Mouse (Mus musculus): Measurements from ENCODE around the gene Rilp. TPM values are rescaled to one million over a fixed set of nuclear protein-coding genes. Genes with fewer than 3 reads are reported as not detected.
A peak's percentile ranks its signal among the peaks of the same experiment; 100 is the strongest.

Gene Rilp
- total RNA-seq (2021): 10 to 100 TPM; 39.1 to 40.1 TPM
- long read RNA-seq, experiment 1, transcript Rilp-201 (8 exons, 1,489 nt): major isoform, 31 of 47 reads
- long read RNA-seq, experiment 1, partial matches to known transcripts: 12 of 47 reads
- long read RNA-seq, experiment 1, other reads (novel, unspliced or antisense): 4 of 47 reads
- long read RNA-seq, experiment 2, transcript Rilp-201 (8 exons, 1,489 nt): major isoform, 24 of 59 reads
- long read RNA-seq, experiment 2, partial matches to known transcripts: 22 of 59 reads
- long read RNA-seq, experiment 2, other reads (novel, unspliced or antisense): 13 of 59 reads

GRCm38 (mm10) chr11:75509741-75510626 lies at the start of gene Rilp:
TSS of gene Rilp (plus strand) at chr11:75510094.
- intact Hi-C loops (cut with DNase I): loop anchor here (5.0 kb wide), 1 partner anchor 108 kb away; no protein-coding TSS in a partner anchor
- DNase-seq: peak; percentile 74 to 79

GRCm38 (mm10) chr11:75460103-75460843 lies 49.6 kb upstream of the Rilp start:
- peak; percentile 74 to 84 for DNase-seq
- intact Hi-C loops (cut with DNase I): no loop called here

- peak; percentile 98 to 100 for DNase-seq
- intact Hi-C loops (cut with DNase I): no loop called here
Measured at GRCm38 (mm10) chr11:75460844-75461742, 48.8 kb upstream of the Rilp start, which contains the start of gene Tlcd2. TSS of gene Tlcd2 (plus strand) at chr11:75461715.

GRCm38 (mm10) chr11:75461743-75462252 lies 48.1 kb upstream of the Rilp start:
- no peak for DNase-seq

GRCm38 (mm10) chr11:75462253-75462783 lies 47.6 kb upstream of the Rilp start:
- intact Hi-C loops (cut with DNase I): no loop called here
- DNase-seq: peak; percentile 85 to 92

More at GRCm38 (mm10) chr11:75461743-75462252, 48.1 kb upstream of the Rilp start:
- intact Hi-C loops (cut with DNase I): no loop called here

GRCm38 (mm10) chr11:75462865-75463336 lies 47.0 kb upstream of the Rilp start:
- DNase-seq: peak; percentile 86 to 96
- intact Hi-C loops (cut with DNase I): no loop called here

GRCm38 (mm10) chr11:75463624-75464023 lies 46.3 kb upstream of the Rilp start:
- intact Hi-C loops (cut with DNase I): no loop called here

GRCm38 (mm10) chr11:75464417-75464816 lies 45.5 kb upstream of the Rilp start:
- no peak for DNase-seq
- intact Hi-C loops (cut with DNase I): no loop called here

More at GRCm38 (mm10) chr11:75463624-75464023, 46.3 kb upstream of the Rilp start:
- no peak for DNase-seq

- no peak for DNase-seq
- intact Hi-C loops (cut with DNase I): loop anchor here (5.0 kb wide), 1 partner anchor 37 kb away; no protein-coding TSS in a partner anchor
Measured at GRCm38 (mm10) chr11:75465051-75465450, 44.8 kb upstream of the Rilp start.

GRCm38 (mm10) chr11:75466731-75467505 lies 43.0 kb upstream of the Rilp start:
- no peak for DNase-seq
- intact Hi-C loops (cut with DNase I): loop anchor here (5.0 kb wide), 1 partner anchor 35 kb away; no protein-coding TSS in a partner anchor

- intact Hi-C loops (cut with DNase I): loop anchor here (5.0 kb wide), 1 partner anchor 35 kb away; no protein-coding TSS in a partner anchor
- peak; percentile 64 to 68 for DNase-seq
Measured at GRCm38 (mm10) chr11:75467512-75468215, 42.2 kb upstream of the Rilp start.

- intact Hi-C loops (cut with DNase I): loop anchor here (5.0 kb wide), 1 partner anchor 34 kb away; no protein-coding TSS in a partner anchor
- no peak for DNase-seq
Measured at GRCm38 (mm10) chr11:75468410-75468809, 41.5 kb upstream of the Rilp start.

GRCm38 (mm10) chr11:75469261-75469660 lies 40.6 kb upstream of the Rilp start:
- no peak for DNase-seq
- intact Hi-C loops (cut with DNase I): loop anchor here (5.0 kb wide), 1 partner anchor 33 kb away; no protein-coding TSS in a partner anchor

- no peak for DNase-seq
- intact Hi-C loops (cut with DNase I): no loop called here
Measured at GRCm38 (mm10) chr11:75470675-75471074, 39.2 kb upstream of the Rilp start.

- intact Hi-C loops (cut with DNase I): no loop called here
- DNase-seq: no peak
Measured at GRCm38 (mm10) chr11:75472469-75473081, 37.3 kb upstream of the Rilp start.

GRCm38 (mm10) chr11:75473376-75473775 lies 36.5 kb upstream of the Rilp start:
- intact Hi-C loops (cut with DNase I): no loop called here
- DNase-seq: no peak

GRCm38 (mm10) chr11:75486192-75486591 lies 23.7 kb upstream of the Rilp start:
- DNase-seq: no peak
- intact Hi-C loops (cut with DNase I): no loop called here

Data from gastrocnemius, postnatal 36 days (tissue).